Mouse (Mus musculus) intestine, embryonic 15.5 days (tissue): Measurements from ENCODE around the gene Gprc5a. TPM values are rescaled to one million over a fixed set of nuclear protein-coding genes. Genes with fewer than 3 reads are reported as not detected.

ENCODE experiments used
- ATAC-seq: fragments of 200-750 bp; cut with Nextera tagmentation; 2 replicates; pipeline ENCODE4 v1.8.0; 2017; ENCODE audit warnings: moderate TSS enrichment, moderate library complexity
- H3K27ac ChIP-seq: fragments of 300-500 bp; sonication (generic); 2 replicates; pipeline ENCODE4 v1.5.1; 2015; ENCODE audit warnings: mild to moderate bottlenecking, inconsistent platforms
- H3K27me3 ChIP-seq: fragments of 300-500 bp; sonication (generic); replicated peaks from 2 replicates; pipeline ENCODE4 v1.6.1; 2015; ENCODE audit warnings: inconsistent platforms
- H3K36me3 ChIP-seq: fragments of 300-500 bp; sonication (generic); 2 replicates; pipeline ENCODE4 v1.6.1; 2015; ENCODE audit warnings: inconsistent platforms
- H3K4me1 ChIP-seq: fragments of 300-500 bp; sonication (generic); replicated peaks from 2 replicates; pipeline ENCODE4 v1.6.1; 2015; ENCODE audit warnings: inconsistent platforms
- H3K4me2 ChIP-seq: fragments of 300-500 bp; sonication (generic); replicated peaks from 2 replicates; pipeline ENCODE4 v1.6.1; 2015; ENCODE audit warnings: mild to moderate bottlenecking, inconsistent platforms
- H3K4me3 ChIP-seq: fragments of 300-500 bp; sonication (generic); replicated peaks from 2 replicates; pipeline ENCODE4 v1.5.1; 2015; ENCODE audit warnings: inconsistent platforms
- H3K9ac ChIP-seq: fragments of 300-500 bp; sonication (generic); 2 replicates; pipeline ENCODE4 v1.6.1; 2015; ENCODE audit warnings: inconsistent platforms
- H3K9me3 ChIP-seq: fragments of 300-500 bp; sonication (generic); 2 replicates; pipeline ENCODE4 v1.6.1; 2016; ENCODE audit warnings: inconsistent platforms
- WGBS: fragments of 180-500 bp; shearing (Covaris S2); methylation state at CpG from one replicate; pipeline ENCODE4 v1.1.7; 2015; 5-methylcytosine and 5-hydroxymethylcytosine counted together
- polyA plus RNA-seq: library from polyadenylated mRNA; unstranded; fragments of >200 nt; fragmentation: Nextera tagmentation; extraction: Ambion mirVana; gene quantifications from 2 replicates; pipeline ENCODE4 v1.2.1, GENCODE M21; 2015

Gene Gprc5a
- polyA plus RNA-seq, 1 experiment from 2014 or later: 10.9 TPM

GRCm38 (mm10) chr6:135047276-135047675 is 18.2 kb upstream of the Gprc5a start:
- no peaks in the 10 kb centered on the region for H3K36me3 ChIP-seq
- no peaks in the 10 kb centered on the region for H3K27me3 ChIP-seq
- ATAC-seq: no peak
- H3K9ac ChIP-seq: no peak overlapping the region
- 57% methylated on average over 9 of the region's 9 CpGs for WGBS
- no peaks in the 10 kb centered on the region for H3K9me3 ChIP-seq
- no peak overlapping the region for H3K4me3 ChIP-seq
- H3K27ac ChIP-seq: no peak overlapping the region
- H3K4me2 ChIP-seq: no peak overlapping the region
- H3K4me1 ChIP-seq: no peaks in the 10 kb centered on the region

GRCm38 (mm10) chr6:135048509-135048908 is 16.9 kb upstream of the Gprc5a start:
- Histone ChIP-seq H3K4me3 (no peak overlapping the region), H3K4me1 (no peaks in the 10 kb centered on the region), H3K9ac (no peak overlapping the region), H3K27ac (no peak overlapping the region), H3K27me3 (no peaks in the 10 kb centered on the region), H3K9me3 (no peaks in the 10 kb centered on the region), H3K36me3 (no peaks in the 10 kb centered on the region), H3K4me2 (no peak overlapping the region)
- no peak for ATAC-seq
- 67% methylated on average over 6 of the region's 6 CpGs for WGBS

GRCm38 (mm10) chr6:135048956-135049355 is 16.5 kb upstream of the Gprc5a start:
- H3K36me3 ChIP-seq: no peaks in the 10 kb centered on the region
- no peak overlapping the region for H3K9ac ChIP-seq
- no peak overlapping the region for H3K27ac ChIP-seq
- no peak overlapping the region for H3K4me2 ChIP-seq
- no peaks in the 10 kb centered on the region for H3K27me3 ChIP-seq
- H3K4me1 ChIP-seq: no peaks in the 10 kb centered on the region
- no peak overlapping the region for H3K4me3 ChIP-seq
- no peaks in the 10 kb centered on the region for H3K9me3 ChIP-seq
- no peak for ATAC-seq
- WGBS: 82% methylated on average over 16 of the region's 16 CpGs

GRCm38 (mm10) chr6:135053789-135054188 is 11.7 kb upstream of the Gprc5a start:
- H3K4me3 ChIP-seq: no peak overlapping the region
- WGBS: 71% methylated on average over 3 of the region's 3 CpGs
- no peak overlapping the region for H3K27ac ChIP-seq
- H3K27me3 ChIP-seq: no peaks in the 10 kb centered on the region
- H3K4me1 ChIP-seq: no peaks in the 10 kb centered on the region
- H3K9ac ChIP-seq: no peak overlapping the region
- H3K9me3 ChIP-seq: no peaks in the 10 kb centered on the region
- H3K36me3 ChIP-seq: no peaks in the 10 kb centered on the region
- H3K4me2 ChIP-seq: no peak overlapping the region
- no peak for ATAC-seq

- no peaks in the 10 kb centered on the region for H3K27me3 ChIP-seq
- H3K36me3 ChIP-seq: no peaks in the 10 kb centered on the region
- 28% methylated on average over 4 of the region's 4 CpGs for WGBS
- H3K4me2 ChIP-seq: no peak overlapping the region
- H3K9ac ChIP-seq: no peak overlapping the region
- H3K4me3 ChIP-seq: no peak overlapping the region
- H3K4me1 ChIP-seq: no peaks in the 10 kb centered on the region
- ATAC-seq: no peak
- H3K27ac ChIP-seq: no peak overlapping the region
- H3K9me3 ChIP-seq: no peaks in the 10 kb centered on the region
These were observed 9.6 kb upstream of the Gprc5a start for GRCm38 (mm10) chr6:135055882-135056281.

GRCm38 (mm10) chr6:135060728-135061127 is 4.7 kb upstream of the Gprc5a start:
- ATAC-seq: no peak
- Histone ChIP-seq H3K36me3 (no peaks in the 10 kb centered on the region), H3K9me3 (no peaks in the 10 kb centered on the region), H3K27ac (no peak overlapping the region), H3K27me3 (no peaks in the 10 kb centered on the region), H3K4me2 (no peak overlapping the region), H3K9ac (no peak overlapping the region), H3K4me3 (no peak overlapping the region), H3K4me1 (peaks cover 8% of the 10 kb centered on the region)
- 91% methylated on average over 4 of the region's 4 CpGs for WGBS

- Histone ChIP-seq H3K27me3 (no peaks in the 10 kb centered on the region), H3K4me2 (peak overlapping the region; percentile 89), H3K9ac (no peak overlapping the region; the same call in 1 of the 2 replicates), H3K27ac (peak overlapping the region; percentile 48; the same call in 1 of the 2 replicates), H3K4me1 (peaks cover 14% of the 10 kb centered on the region), H3K9me3 (no peaks in the 10 kb centered on the region), H3K36me3 (no peaks in the 10 kb centered on the region), H3K4me3 (no peak overlapping the region)
- WGBS: 82% methylated on average over 12 of the region's 12 CpGs
- no peak for ATAC-seq
These were observed 830 bp upstream of the Gprc5a start for GRCm38 (mm10) chr6:135064621-135065020.

GRCm38 (mm10) chr6:135066795-135067445 is 1.5 kb downstream of the Gprc5a start:
- H3K4me3 ChIP-seq: peak overlapping the region; percentile 18; the same call in 1 of the 2 replicates
- H3K4me2 ChIP-seq: peak overlapping the region; percentile 39
- H3K27me3 ChIP-seq: no peaks in the 10 kb centered on the region
- H3K36me3 ChIP-seq: no peaks in the 10 kb centered on the region
- peaks cover 14% of the 10 kb centered on the region for H3K4me1 ChIP-seq
- H3K9ac ChIP-seq: no peak overlapping the region
- no peaks in the 10 kb centered on the region for H3K9me3 ChIP-seq
- no peak for ATAC-seq
- 35% methylated on average over 6 of the region's 6 CpGs for WGBS
- no peak overlapping the region for H3K27ac ChIP-seq

GRCm38 (mm10) chr6:135068221-135068620 is 2.8 kb downstream of the Gprc5a start:
- 75% methylated on average over 5 of the region's 5 CpGs for WGBS

GRCm38 (mm10) chr6:135069856-135070255 is 4.4 kb downstream of the Gprc5a start:
- Histone ChIP-seq H3K4me2 (no peak overlapping the region), H3K4me1 (peaks cover 12% of the 10 kb centered on the region), H3K36me3 (no peaks in the 10 kb centered on the region), H3K9ac (no peak overlapping the region), H3K27me3 (no peaks in the 10 kb centered on the region), H3K9me3 (no peaks in the 10 kb centered on the region), H3K27ac (no peak overlapping the region), H3K4me3 (no peak overlapping the region)
- no peak for ATAC-seq
- 62% methylated on average over 6 of the region's 6 CpGs for WGBS

More at GRCm38 (mm10) chr6:135068221-135068620, 2.8 kb downstream of the Gprc5a start:
- peaks cover 14% of the 10 kb centered on the region for H3K4me1 ChIP-seq
- ATAC-seq: no peak
- H3K27ac ChIP-seq: no peak overlapping the region
- no peak overlapping the region for H3K4me2 ChIP-seq
- H3K4me3 ChIP-seq: no peak overlapping the region
- no peak overlapping the region for H3K9ac ChIP-seq
- H3K9me3 ChIP-seq: no peaks in the 10 kb centered on the region
- no peaks in the 10 kb centered on the region for H3K36me3 ChIP-seq
- H3K27me3 ChIP-seq: no peaks in the 10 kb centered on the region

- H3K27me3 ChIP-seq: no peaks in the 10 kb centered on the region
- no peak overlapping the region for H3K27ac ChIP-seq
- no peak overlapping the region for H3K9ac ChIP-seq
- no peaks in the 10 kb centered on the region for H3K36me3 ChIP-seq
- WGBS: 69% methylated on average over 2 of the region's 2 CpGs
- ATAC-seq: no peak
- no peak overlapping the region for H3K4me3 ChIP-seq
- H3K4me2 ChIP-seq: no peak overlapping the region
- peaks cover 8% of the 10 kb centered on the region; the same call in 1 of the 2 replicates for H3K4me1 ChIP-seq
- no peaks in the 10 kb centered on the region for H3K9me3 ChIP-seq
These were observed 4.9 kb downstream of the Gprc5a start for GRCm38 (mm10) chr6:135070347-135070746.

- ATAC-seq: no peak
- Histone ChIP-seq H3K9me3 (no peaks in the 10 kb centered on the region), H3K4me3 (no peak overlapping the region), H3K36me3 (no peaks in the 10 kb centered on the region), H3K4me2 (no peak overlapping the region), H3K4me1 (no peaks in the 10 kb centered on the region), H3K9ac (no peak overlapping the region), H3K27ac (no peak overlapping the region), H3K27me3 (no peaks in the 10 kb centered on the region)
- WGBS: 60% methylated on average over 6 of the region's 6 CpGs
These were observed 9.0 kb downstream of the Gprc5a start for GRCm38 (mm10) chr6:135074405-135074947.

GRCm38 (mm10) chr6:135076202-135076601 is 10.8 kb downstream of the Gprc5a start:
- WGBS: 44% methylated on average over 3 of the region's 3 CpGs

More at GRCm38 (mm10) chr6:135076202-135076601, 10.8 kb downstream of the Gprc5a start:
- H3K9me3 ChIP-seq: no peaks in the 10 kb centered on the region
- no peak overlapping the region for H3K4me3 ChIP-seq
- no peak overlapping the region for H3K9ac ChIP-seq
- H3K36me3 ChIP-seq: no peaks in the 10 kb centered on the region
- H3K27ac ChIP-seq: no peak overlapping the region
- peak; percentile 72 for ATAC-seq
- no peaks in the 10 kb centered on the region for H3K27me3 ChIP-seq
- no peaks in the 10 kb centered on the region for H3K4me1 ChIP-seq
- no peak overlapping the region for H3K4me2 ChIP-seq
